Comparison of ENCODE assay signal across 21 mouse cellular contexts in the genomic region with DNA sequence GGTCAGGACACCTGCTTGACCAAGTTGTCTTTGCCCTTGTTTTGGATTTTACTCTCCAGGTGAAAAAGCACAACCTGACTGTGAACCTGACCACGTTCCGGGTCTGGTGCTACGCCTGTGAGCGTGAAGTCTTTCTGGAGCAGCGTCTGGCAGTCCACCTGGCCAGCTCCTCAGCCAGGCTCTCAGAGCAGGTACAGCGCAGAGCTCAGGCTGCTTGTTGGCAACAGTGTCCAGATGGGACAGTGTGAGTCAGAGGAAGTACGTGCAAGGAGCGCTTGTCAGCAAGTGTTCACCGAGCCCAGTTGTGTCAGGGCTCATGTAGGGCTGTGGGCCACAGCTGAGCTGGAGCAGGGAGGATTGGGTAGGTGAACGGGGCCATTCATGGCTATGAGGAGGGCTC. TPM values are rescaled to one million over a fixed set of nuclear protein-coding genes. Genes with fewer than 3 reads are reported as not detected.
DNase-seq lines count a peak whose midpoint lies in the region; ATAC-seq and TF ChIP-seq lines count a peak whose summit lies in the region.
"Had no signal": no experiment of that assay in that cellular context is flagged by ENCODE, and none has a peak within 500 bp of the region (broad histone marks: within the 10 kb centered on the region; RNA-seq: fewer than 3 reads in every experiment).

No protein-coding gene starts in this region.

- 68% methylated on average over 10 of the region's 10 CpGs for WGBS in cerebellum, adult 2 months
- 93% methylated on average over 10 of the region's 10 CpGs for WGBS in embryonic facial prominence, embryonic 13.5 days
- WGBS in embryonic facial prominence, embryonic 10.5 days: 94% methylated on average over 10 of the region's 10 CpGs

- H3K27ac ChIP-seq in cerebellum, adult 2 months (ENCODE audit: insufficient read depth, low read length): no peak overlapping the region
- no peak overlapping the region for H3K27ac ChIP-seq in embryonic facial prominence, embryonic 13.5 days
- no peak overlapping the region for H3K27ac ChIP-seq in embryonic facial prominence, embryonic 10.5 days (replicated peaks)
- H3K27ac ChIP-seq: forebrain, embryonic 10.5 days; forebrain, embryonic 13.5 days; hindbrain, embryonic 12.5 days; hindbrain, embryonic 15.5 days had no signal

- no peaks in the 10 kb centered on the region for H3K27me3 ChIP-seq in cerebellum, adult 2 months (ENCODE audit: control insufficient read depth, insufficient read depth, low read length)
- no peaks in the 10 kb centered on the region for H3K27me3 ChIP-seq in embryonic facial prominence, embryonic 13.5 days
- no peaks in the 10 kb centered on the region for H3K27me3 ChIP-seq in embryonic facial prominence, embryonic 10.5 days (replicated peaks; ENCODE audit: low read depth, poor library complexity, severe bottlenecking)
- H3K27me3 ChIP-seq: forebrain, embryonic 13.5 days; hindbrain, embryonic 12.5 days; hindbrain, embryonic 15.5 days had no signal

- H3K9me3 ChIP-seq in embryonic facial prominence, embryonic 13.5 days: no peaks in the 10 kb centered on the region
- H3K9me3 ChIP-seq in embryonic facial prominence, embryonic 10.5 days: no peaks in the 10 kb centered on the region
- H3K9me3 ChIP-seq: forebrain, embryonic 10.5 days; forebrain, embryonic 13.5 days; hindbrain, embryonic 12.5 days; hindbrain, embryonic 15.5 days had no signal

- no peak overlapping the region for H3K4me2 ChIP-seq in embryonic facial prominence, embryonic 13.5 days
- H3K4me2 ChIP-seq: forebrain, embryonic 13.5 days; heart, embryonic 11.5 days; hindbrain, embryonic 12.5 days; hindbrain, embryonic 15.5 days had no signal

- peaks cover 8% of the 10 kb centered on the region for H3K4me1 ChIP-seq in cerebellum, adult 2 months (ENCODE audit: control insufficient read depth, insufficient read depth, low read length)
- peaks cover 8% of the 10 kb centered on the region; the same call in 1 of the 2 replicates for H3K4me1 ChIP-seq in embryonic facial prominence, embryonic 13.5 days
- no peaks in the 10 kb centered on the region for H3K4me1 ChIP-seq in embryonic facial prominence, embryonic 10.5 days
- H3K4me1 ChIP-seq: forebrain, embryonic 10.5 days; hindbrain, embryonic 15.5 days had no signal

- H3K4me3 ChIP-seq in cerebellum, adult 2 months (replicated peaks; ENCODE audit: insufficient read depth, low read depth, low read length): no peak overlapping the region
- H3K4me3 ChIP-seq in embryonic facial prominence, embryonic 13.5 days: no peak overlapping the region
- H3K4me3 ChIP-seq in embryonic facial prominence, embryonic 10.5 days: no peak overlapping the region
- H3K4me3 ChIP-seq: forebrain, embryonic 10.5 days; forebrain, embryonic 13.5 days; hindbrain, embryonic 12.5 days; hindbrain, embryonic 15.5 days had no signal

- no peak for TF ChIP-seq CTCF in cerebellum, adult 2 months (IDR thresholded peaks at IDR 0.05; ENCODE audit: borderline replicate concordance, insufficient read depth, low read depth, low read length)

- 0 out of 2 replicates have a peak, but pooled peaks have one; percentile 26 for ATAC-seq in cerebellum, adult (ENCODE audit: insufficient number of reproducible peaks, low FRiP score, low TSS enrichment)
- no peak for ATAC-seq in embryonic facial prominence, embryonic 13.5 days (ENCODE audit: insufficient number of reproducible peaks, insufficient read depth, low FRiP score, low TSS enrichment, low read depth)
- ATAC-seq: activated CD4-positive, CD25-positive, alpha-beta regulatory T cell, adult 4 months; forebrain, embryonic 13.5 days; forebrain, embryonic 16.5 days; intestine, postnatal 0 days had no signal

- H3K9ac ChIP-seq in embryonic facial prominence, embryonic 13.5 days: 0 out of 2 replicates have a peak overlapping the region, but pooled peaks have one; percentile 32
- H3K9ac ChIP-seq: forebrain, embryonic 13.5 days; hindbrain, embryonic 12.5 days; hindbrain, embryonic 15.5 days had no signal

- no peak for DNase-seq in cerebellum, adult 11 months
- peak; percentile 63 to 77 for DNase-seq in cerebellum, adult 2 months
- DNase-seq in cerebellum, adult 8-10 months: no peak
- no peak for DNase-seq in embryonic facial prominence, embryonic 10.5 days (ENCODE audit: low spot score)
- DNase-seq in brain, adult 2 months (ENCODE audit: low read depth, low spot score): peak; percentile 77
- DNase-seq in kidney, postnatal 10 days: no peak
- DNase-seq: adrenal gland, adult 8-10 months; adrenal gland, postnatal 25 days; gastrocnemius, postnatal 14 days; heart, adult 11 months; kidney, adult 2 months had no signal

- no peak for TF ChIP-seq POLR2A in cerebellum, adult 2 months (IDR thresholded peaks at IDR 0.05; ENCODE audit: borderline replicate concordance, insufficient read depth, low read length)

- H3K36me3 ChIP-seq in embryonic facial prominence, embryonic 13.5 days: peaks cover 62% of the 10 kb centered on the region
- peaks cover 40% of the 10 kb centered on the region for H3K36me3 ChIP-seq in embryonic facial prominence, embryonic 10.5 days (replicated peaks)

RNA-seq across cellular contexts. Expression of a gene that starts 20.8 kb away (rescaled TPM):
- polyA plus RNA-seq in cerebellum, adult 2 months (2012; rRNA removed): 59.2 and 68.6 TPM in 2 replicates
- 23.5 and 25.6 TPM in 2 replicates for polyA plus RNA-seq in embryonic facial prominence, embryonic 13.5 days (2015; fragmentation: Nextera tagmentation; extraction: Ambion mirVana)
- polyA plus RNA-seq in embryonic facial prominence, embryonic 10.5 days (2016; fragmentation: Nextera tagmentation; extraction: Ambion mirVana): 16.6 and 17.0 TPM in 2 replicates

RNA-seq across cellular contexts. Expression of a gene that starts 20.9 kb away (rescaled TPM):
- 118 and 123 TPM in 2 replicates for polyA plus RNA-seq in cerebellum, adult 2 months (2012; rRNA removed)
- 64.2 and 70.1 TPM in 2 replicates for polyA plus RNA-seq in embryonic facial prominence, embryonic 13.5 days (2015; fragmentation: Nextera tagmentation; extraction: Ambion mirVana)
- polyA plus RNA-seq in embryonic facial prominence, embryonic 10.5 days (2016; fragmentation: Nextera tagmentation; extraction: Ambion mirVana): 54.3 and 57.4 TPM in 2 replicates

RNA-seq across cellular contexts. Expression of a gene that starts 35.1 kb away (rescaled TPM):
- 50.5 and 56.3 TPM in 2 replicates for polyA plus RNA-seq in cerebellum, adult 2 months (2012; rRNA removed)
- 80.0 and 85.2 TPM in 2 replicates for polyA plus RNA-seq in embryonic facial prominence, embryonic 13.5 days (2015; fragmentation: Nextera tagmentation; extraction: Ambion mirVana)
- 81.6 and 85.6 TPM in 2 replicates for polyA plus RNA-seq in embryonic facial prominence, embryonic 10.5 days (2016; fragmentation: Nextera tagmentation; extraction: Ambion mirVana)

RNA-seq across cellular contexts. Expression of a gene that starts 50.1 kb away (rescaled TPM):
- polyA plus RNA-seq in cerebellum, adult 2 months (2012; rRNA removed): 38.0 and 40.6 TPM in 2 replicates
- polyA plus RNA-seq in embryonic facial prominence, embryonic 13.5 days (2015; fragmentation: Nextera tagmentation; extraction: Ambion mirVana): 37.2 and 37.6 TPM in 2 replicates
- polyA plus RNA-seq in embryonic facial prominence, embryonic 10.5 days (2016; fragmentation: Nextera tagmentation; extraction: Ambion mirVana): 24.7 and 25.0 TPM in 2 replicates

Comparison
In these comparisons a context has a peak if more than half of its experiments do, and no peak if none do; other contexts are left out.
1. DNase-seq: peak in cerebellum, adult 2 months (2 of 2) and brain, adult 2 months (single experiment); none in cerebellum, adult 11 months (single experiment), cerebellum, adult 8-10 months (single experiment), embryonic facial prominence, embryonic 10.5 days (single experiment) and kidney, postnatal 10 days (single experiment).